Mouse (Mus musculus): ENCODE data around the gene Eif3b. TPM values are rescaled to one million over a fixed set of nuclear protein-coding genes. Genes with fewer than 3 reads are reported as not detected.

Gene Eif3b
- polyA plus RNA-seq, 1 experiment: 74.3 TPM

GRCm38 (mm10) chr5:140391981-140392380, 27.1 kb upstream of the Eif3b start:
- H3K4me1 ChIP-seq (ENCODE audit: control insufficient read depth, insufficient read depth, insufficient read length): no peaks in the 10 kb centered on the region; the same call in 1 of the 2 replicates
- no peaks in the 10 kb centered on the region for H3K36me3 ChIP-seq (ENCODE audit: control insufficient read depth, insufficient read depth, low read length)
- H3K27ac ChIP-seq (ENCODE audit: insufficient read depth, low read length): no peak overlapping the region
- TF ChIP-seq CTCF (IDR thresholded peaks at IDR 0.05; ENCODE audit: extremely low read depth, insufficient read depth, insufficient read length, insufficient replicate concordance) (no peak), POLR2A (IDR thresholded peaks at IDR 0.05; ENCODE audit: low read depth, low read length) (no peak)
- no peak for DNase-seq (ENCODE audit: low read depth in 1 of 2, low spot score in 2 of 2)
- WGBS: 91% methylated on average over 5 of the region's 5 CpGs
- no peak overlapping the region for H3K4me3 ChIP-seq (ENCODE audit: extremely low read depth, insufficient read depth, insufficient read length)
- H3K27me3 ChIP-seq (ENCODE audit: control insufficient read depth, insufficient read depth, low read length): no peaks in the 10 kb centered on the region

GRCm38 (mm10) chr5:140392701-140393100, 26.4 kb upstream of the Eif3b start:
- Histone ChIP-seq H3K4me3 (ENCODE audit: extremely low read depth, insufficient read depth, insufficient read length) (no peak overlapping the region), H3K36me3 (ENCODE audit: control insufficient read depth, insufficient read depth, low read length) (no peaks in the 10 kb centered on the region), H3K27me3 (ENCODE audit: control insufficient read depth, insufficient read depth, low read length) (no peaks in the 10 kb centered on the region), H3K27ac (ENCODE audit: insufficient read depth, low read length) (no peak overlapping the region), H3K4me1 (ENCODE audit: control insufficient read depth, insufficient read depth, insufficient read length) (no peaks in the 10 kb centered on the region; the same call in 1 of the 2 replicates)
- no peak for TF ChIP-seq CTCF (IDR thresholded peaks at IDR 0.05; ENCODE audit: extremely low read depth, insufficient read depth, insufficient read length, insufficient replicate concordance)
- DNase-seq (ENCODE audit: low read depth in 1 of 2, low spot score in 2 of 2): no peak
- WGBS: 40% methylated on average over 3 of the region's 3 CpGs

DNA sequence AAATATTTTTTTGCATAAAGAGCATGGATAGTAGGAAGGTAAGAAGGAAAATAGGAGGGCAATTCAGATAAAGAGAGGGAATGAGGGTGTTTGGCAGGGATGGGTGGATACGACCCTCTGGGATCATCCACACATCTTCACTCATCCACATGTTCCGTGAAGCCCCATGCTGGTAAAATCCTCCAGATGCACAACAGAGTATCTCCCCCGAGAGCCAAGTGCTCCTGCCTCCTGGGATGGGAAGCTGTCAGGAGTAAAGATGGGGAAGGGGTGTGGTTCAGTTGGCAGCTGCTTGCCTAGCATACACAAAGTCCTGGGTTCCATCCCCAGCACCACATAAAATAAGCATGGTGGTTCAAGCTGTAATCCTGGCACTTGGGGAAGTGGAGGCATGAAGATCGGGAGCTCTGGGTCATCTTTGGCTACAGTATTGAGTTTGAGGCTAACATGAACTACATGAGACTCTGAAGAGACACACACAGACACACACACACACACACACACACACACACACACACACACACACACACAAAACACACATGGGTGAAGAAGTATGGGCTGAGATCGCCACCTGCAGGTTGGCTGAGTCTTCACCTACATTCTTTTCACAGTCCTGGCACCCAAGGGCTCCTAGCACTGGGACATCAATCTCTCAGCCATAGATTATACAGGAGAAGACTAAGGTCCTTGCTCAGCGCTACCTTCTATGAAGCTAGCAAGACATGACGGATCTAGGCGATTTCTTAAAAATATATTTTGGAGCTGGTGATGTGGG, 22.8 kb upstream of the Eif3b start:
- Histone ChIP-seq H3K27me3 (ENCODE audit: control insufficient read depth, insufficient read depth, low read length) (no peaks in the 10 kb centered on the region), H3K36me3 (ENCODE audit: control insufficient read depth, insufficient read depth, low read length) (no peaks in the 10 kb centered on the region), H3K4me3 (ENCODE audit: extremely low read depth, insufficient read depth, insufficient read length) (no peak overlapping the region), H3K4me1 (ENCODE audit: control insufficient read depth, insufficient read depth, insufficient read length) (no peaks in the 10 kb centered on the region), H3K27ac (ENCODE audit: insufficient read depth, low read length) (no peak overlapping the region)
- peak; percentile 61; the same call in 1 of the 2 replicates for TF ChIP-seq CTCF (IDR thresholded peaks at IDR 0.05; ENCODE audit: extremely low read depth, insufficient read depth, insufficient read length, insufficient replicate concordance)
- no peak for TF ChIP-seq POLR2A (IDR thresholded peaks at IDR 0.05; ENCODE audit: low read depth, low read length)
- peak in 1 of 2 experiments; percentile 47 for DNase-seq (ENCODE audit: low read depth in 1 of 2, low spot score in 2 of 2)
- 74% methylated on average over 8 of the region's 8 CpGs for WGBS

DNA sequence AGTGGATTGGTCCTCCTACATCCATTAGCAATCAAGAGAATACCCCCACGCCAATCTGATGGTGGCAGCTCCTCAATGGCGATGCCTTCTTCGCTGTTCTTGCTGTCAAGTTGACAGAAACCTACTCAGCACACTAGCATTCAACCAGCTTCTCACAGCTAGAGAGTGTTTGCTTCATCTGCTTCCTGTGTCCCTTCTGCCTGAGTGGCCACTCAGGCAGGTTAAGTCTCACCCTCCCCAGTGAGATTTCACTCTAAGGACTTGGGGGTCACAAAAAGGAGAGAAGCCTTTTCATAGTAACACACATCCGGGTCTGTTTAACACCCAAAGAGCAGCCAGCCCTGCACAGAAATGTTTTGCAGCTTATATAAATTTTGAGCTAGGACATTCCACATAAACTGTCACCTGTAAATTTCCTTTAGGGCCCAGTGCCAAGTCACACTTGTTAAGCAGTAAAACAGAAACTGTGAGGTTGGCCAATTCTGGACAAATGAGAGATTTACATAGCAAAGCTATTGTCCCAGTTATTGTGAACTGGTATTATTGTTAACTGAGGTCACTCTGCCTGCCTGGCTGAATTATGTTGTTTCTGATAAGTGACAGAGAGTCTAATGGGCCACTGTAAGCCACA, 16.4 kb upstream of the Eif3b start:
- DNase-seq (ENCODE audit: low read depth in 1 of 2, low spot score in 2 of 2): no peak
- TF ChIP-seq CTCF (IDR thresholded peaks at IDR 0.05; ENCODE audit: extremely low read depth, insufficient read depth, insufficient read length, insufficient replicate concordance): no peak
- TF ChIP-seq POLR2A (IDR thresholded peaks at IDR 0.05; ENCODE audit: low read depth, low read length): no peak
- H3K36me3 ChIP-seq (ENCODE audit: control insufficient read depth, insufficient read depth, low read length): no peaks in the 10 kb centered on the region
- H3K27me3 ChIP-seq (ENCODE audit: control insufficient read depth, insufficient read depth, low read length): no peaks in the 10 kb centered on the region
- H3K27ac ChIP-seq (ENCODE audit: insufficient read depth, low read length): no peak overlapping the region
- whole genome bisulfite sequencing: 78% methylated on average over 4 of the region's 4 CpGs
- H3K4me1 ChIP-seq (ENCODE audit: control insufficient read depth, insufficient read depth, insufficient read length): no peaks in the 10 kb centered on the region
- H3K4me3 ChIP-seq (ENCODE audit: extremely low read depth, insufficient read depth, insufficient read length): no peak overlapping the region

DNA sequence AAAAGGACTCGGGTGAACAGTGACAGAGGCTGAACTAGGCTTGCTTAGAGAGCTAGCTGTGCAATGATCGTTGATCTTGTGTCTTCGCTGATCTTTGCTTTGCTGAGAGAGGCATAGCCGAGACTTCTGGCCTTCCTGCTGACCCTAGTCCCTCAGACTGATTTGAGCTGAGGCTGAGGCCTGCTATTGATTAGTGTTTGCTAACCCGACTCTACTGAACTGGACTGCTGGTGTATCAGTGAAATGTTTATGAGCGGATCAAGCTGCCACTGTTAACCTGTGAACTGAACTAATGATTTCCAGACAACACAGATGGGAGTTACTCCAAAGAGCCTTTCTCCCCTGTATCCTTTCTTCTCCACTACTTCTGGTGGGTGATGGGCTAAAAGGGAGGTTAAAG, 14.0 kb upstream of the Eif3b start:
- WGBS: 91% methylated on average over 6 of the region's 6 CpGs
- no peak overlapping the region for H3K27ac ChIP-seq (ENCODE audit: insufficient read depth, low read length)
- no peak for DNase-seq (ENCODE audit: low read depth in 1 of 2, low spot score in 2 of 2)
- H3K4me3 ChIP-seq (ENCODE audit: extremely low read depth, insufficient read depth, insufficient read length): no peak overlapping the region
- TF ChIP-seq POLR2A (IDR thresholded peaks at IDR 0.05; ENCODE audit: low read depth, low read length) (no peak), CTCF (IDR thresholded peaks at IDR 0.05; ENCODE audit: extremely low read depth, insufficient read depth, insufficient read length, insufficient replicate concordance) (no peak)
- no peaks in the 10 kb centered on the region for H3K4me1 ChIP-seq (ENCODE audit: control insufficient read depth, insufficient read depth, insufficient read length)
- H3K27me3 ChIP-seq (ENCODE audit: control insufficient read depth, insufficient read depth, low read length): no peaks in the 10 kb centered on the region
- H3K36me3 ChIP-seq (ENCODE audit: control insufficient read depth, insufficient read depth, low read length): no peaks in the 10 kb centered on the region

DNA sequence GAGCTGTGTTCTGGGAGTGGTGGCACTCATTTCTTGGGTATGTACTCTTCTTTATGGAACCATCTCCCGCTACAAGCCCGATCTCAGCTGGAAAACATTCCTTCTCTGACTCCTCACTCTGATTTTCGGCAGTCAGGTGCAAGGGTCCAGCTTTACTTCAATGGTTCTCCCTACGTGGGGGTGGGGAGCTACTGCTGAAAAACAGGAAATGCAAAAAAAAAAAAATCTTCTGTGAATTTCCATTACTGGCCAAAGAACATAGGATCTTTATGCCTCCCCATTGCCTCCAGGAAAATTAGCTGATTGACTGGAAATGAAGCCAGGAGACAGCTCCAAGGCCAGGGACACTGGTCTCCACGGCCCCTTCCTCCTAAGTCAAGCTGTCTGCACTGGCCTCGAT, 12.5 kb upstream of the Eif3b start:
- no peak for DNase-seq (ENCODE audit: low read depth in 1 of 2, low spot score in 2 of 2)

GRCm38 (mm10) chr5:140408801-140409200, 10.3 kb upstream of the Eif3b start:
- no peak overlapping the region for H3K27ac ChIP-seq (ENCODE audit: insufficient read depth, low read length)
- no peak for DNase-seq (ENCODE audit: low read depth in 1 of 2, low spot score in 2 of 2)
- TF ChIP-seq POLR2A (IDR thresholded peaks at IDR 0.05; ENCODE audit: low read depth, low read length): no peak
- TF ChIP-seq CTCF (IDR thresholded peaks at IDR 0.05; ENCODE audit: extremely low read depth, insufficient read depth, insufficient read length, insufficient replicate concordance): no peak

More for the DNA sequence above, 12.5 kb upstream of the Eif3b start:
- Histone ChIP-seq H3K27ac (ENCODE audit: insufficient read depth, low read length) (no peak overlapping the region), H3K27me3 (ENCODE audit: control insufficient read depth, insufficient read depth, low read length) (no peaks in the 10 kb centered on the region), H3K4me3 (ENCODE audit: extremely low read depth, insufficient read depth, insufficient read length) (no peak overlapping the region), H3K36me3 (ENCODE audit: control insufficient read depth, insufficient read depth, low read length) (no peaks in the 10 kb centered on the region), H3K4me1 (ENCODE audit: control insufficient read depth, insufficient read depth, insufficient read length) (no peaks in the 10 kb centered on the region)
- TF ChIP-seq CTCF (IDR thresholded peaks at IDR 0.05; ENCODE audit: extremely low read depth, insufficient read depth, insufficient read length, insufficient replicate concordance) (no peak), POLR2A (IDR thresholded peaks at IDR 0.05; ENCODE audit: low read depth, low read length) (no peak)
- 52% methylated on average over 6 of the region's 6 CpGs for WGBS

More at GRCm38 (mm10) chr5:140408801-140409200, 10.3 kb upstream of the Eif3b start:
- no peaks in the 10 kb centered on the region for H3K36me3 ChIP-seq (ENCODE audit: control insufficient read depth, insufficient read depth, low read length)
- no peaks in the 10 kb centered on the region for H3K27me3 ChIP-seq (ENCODE audit: control insufficient read depth, insufficient read depth, low read length)
- H3K4me3 ChIP-seq (ENCODE audit: extremely low read depth, insufficient read depth, insufficient read length): no peak overlapping the region
- no peaks in the 10 kb centered on the region for H3K4me1 ChIP-seq (ENCODE audit: control insufficient read depth, insufficient read depth, insufficient read length)

Data from spleen, adult 2 months (tissue).